Mouse (Mus musculus): Measurements from ENCODE around the gene Gm27179. TPM values are rescaled to one million over a fixed set of nuclear protein-coding genes. Genes with fewer than 3 reads are reported as not detected.

The Gm27179 gene
- 0.59 and 1.1 TPM in 2 replicates for polyA plus RNA-seq (2012; rRNA removed)

GRCm38 (mm10) chr14:69512449-69512848, at the start of gene Gm27179:
Gene Gm27179, minus strand, starts transcription at chr14:69512549.

GRCm38 (mm10) chr14:69555110-69555831, 42.9 kb upstream of the Gm27179 start, which contains the start of gene Entpd4b:
Gene Entpd4b, plus strand, starts transcription at chr14:69555424.

GRCm38 (mm10) chr14:69503174-69503573, 9.2 kb downstream of the Gm27179 start, which contains the start of gene Gm16867:
Gene Gm16867, minus strand, starts transcription at chr14:69503362.

Other genes starting within 250 kb of the Gm27179 start
- 0.09 and 0.11 TPM in 2 replicates for gene Synb, start 218.2 kb downstream of the Gm27179 start, polyA plus RNA-seq (2012; rRNA removed)
- gene Gm16867, start 9.2 kb downstream of the Gm27179 start, polyA plus RNA-seq (2012; rRNA removed): 16.4 and 69.2 TPM in 2 replicates
- gene Entpd4b, start 42.9 kb upstream of the Gm27179 start, polyA plus RNA-seq (2012; rRNA removed): 38.9 and 42.8 TPM in 2 replicates

All from ovary, adult 2 months (tissue).